Mouse (Mus musculus) layer of hippocampus, adult 2 months (tissue): ENCODE results near the gene Dlat. TPM values are rescaled to one million over a fixed set of nuclear protein-coding genes. Genes with fewer than 3 reads are reported as not detected.
"Not testable (repeated sequence)": the region's sequence is repeated elsewhere in the genome, so short reads cannot be mapped to it uniquely, and the experiment has no call there.

ENCODE experiments used
- DNase-seq, 2 experiments: peaks; one replicate each; pipeline ENCODE4 v3.0.0; 2022; ENCODE audit warnings: low spot score in 2 of 2
- H3K27ac ChIP-seq: fragments of 200-600 bp; 2 replicates; pipeline ENCODE4 v1.8.1; 2022
- H3K4me3 ChIP-seq: fragments of 200-600 bp; 2 replicates; pipeline ENCODE4 v1.8.1; 2022; ENCODE audit warnings: mild to moderate bottlenecking
- CTCF ChIP-seq: fragments of 200-600 bp; conservative IDR thresholded peaks from 2 replicates; pipeline ENCODE4 v1.8.1; 2022; ENCODE audit warnings: antibody characterized with exemption, mild to moderate bottlenecking, moderate library complexity
- total RNA-seq, 2 experiments: library from RNA; stranded (reverse); gene quantifications; 2 replicates each; pipeline ENCODE4 v1.2.3; 2021

The Dlat gene
- total RNA-seq, 2 experiments from 2014 or later = 131 to 136 TPM

GRCm38 (mm10) chr9:50634270-50634669 lies 25.3 kb downstream of the Dlat start:
- H3K4me3 ChIP-seq = no peak overlapping the region
- TF ChIP-seq CTCF = no peak
- no peak overlapping the region for H3K27ac ChIP-seq
- no peak for DNase-seq

- DNase-seq = no peak
- TF ChIP-seq CTCF = peak; percentile 59
These were observed 26.5 kb downstream of the Dlat start for GRCm38 (mm10) chr9:50633059-50633458.

GRCm38 (mm10) chr9:50632016-50632688 lies 27.4 kb downstream of the Dlat start:
- no peak for TF ChIP-seq CTCF
- H3K4me3 ChIP-seq = no peak overlapping the region
- no peak overlapping the region for H3K27ac ChIP-seq
- no peak for DNase-seq

More at GRCm38 (mm10) chr9:50633059-50633458, 26.5 kb downstream of the Dlat start:
- no peak overlapping the region for H3K27ac ChIP-seq
- H3K4me3 ChIP-seq = no peak overlapping the region

GRCm38 (mm10) chr9:50630903-50631302 lies 28.7 kb downstream of the Dlat start:
- H3K4me3 ChIP-seq, DNase-seq, H3K27ac ChIP-seq: not testable (repeated sequence)

GRCm38 (mm10) chr9:50617794-50618330 lies 41.7 kb downstream of the Dlat start:
- H3K27ac ChIP-seq = peak overlapping the region; percentile 97
- DNase-seq = no peak
- TF ChIP-seq CTCF = no peak
- peak overlapping the region; percentile 69 for H3K4me3 ChIP-seq

- Histone ChIP-seq H3K27ac (peak within 1 kb of the TSS; percentile 97), H3K4me3 (peak within 1 kb of the TSS; percentile 69)
- TF ChIP-seq CTCF = peak; percentile 7; the same call in 1 of the 2 replicates
- DNase-seq = peak; percentile 89
These were observed 42.6 kb downstream of the Dlat start, which contains the start of the genes Pih1d2 and Nkapd1 for GRCm38 (mm10) chr9:50616766-50617603. Pih1d2 (plus strand) TSS chr9:50617321. Nkapd1 (minus strand) TSS chr9:50617464.

GRCm38 (mm10) chr9:50616161-50616560 lies 43.4 kb downstream of the Dlat start:
- H3K4me3 ChIP-seq = peak overlapping the region; percentile 69
- no peak for TF ChIP-seq CTCF
- H3K27ac ChIP-seq = peak overlapping the region; percentile 97

GRCm38 (mm10) chr9:50612115-50612514 lies 47.5 kb downstream of the Dlat start:
- Histone ChIP-seq H3K27ac (peak overlapping the region; percentile 16; the same call in 1 of the 2 replicates), H3K4me3 (no peak overlapping the region)
- no peak for DNase-seq
- no peak for TF ChIP-seq CTCF

More at GRCm38 (mm10) chr9:50616161-50616560, 43.4 kb downstream of the Dlat start:
- no peak for DNase-seq

GRCm38 (mm10) chr9:50604338-50604737 lies 55.2 kb downstream of the Dlat start:
- no peak for DNase-seq
- H3K4me3 ChIP-seq = peak overlapping the region; percentile 80
- no peak for TF ChIP-seq CTCF
- peak overlapping the region; percentile 96 for H3K27ac ChIP-seq

GRCm38 (mm10) chr9:50603998-50604324 lies 55.6 kb downstream of the Dlat start:
- TF ChIP-seq CTCF = peak; percentile 31
- Histone ChIP-seq H3K4me3 (peak overlapping the region; percentile 80), H3K27ac (peak overlapping the region; percentile 96)
- no peak for DNase-seq

GRCm38 (mm10) chr9:50603189-50603997 lies 56.2 kb downstream of the Dlat start, which contains the start of the genes Sdhd and Timm8b:
Sdhd (minus strand) TSS chr9:50603812.
Timm8b (plus strand) TSS chr9:50603910.
- Histone ChIP-seq H3K27ac (peak within 1 kb of the TSS; percentile 96), H3K4me3 (peak within 1 kb of the TSS; percentile 80)
- DNase-seq = peak; percentile 92 to 95
- no peak for TF ChIP-seq CTCF
